In genomic region chr15:99682880-99683279, GRCm38 (mm10) we compare ENCODE assay signal across 14 mouse cellular contexts. TPM values are rescaled to one million over a fixed set of nuclear protein-coding genes. Genes with fewer than 3 reads are reported as not detected.
DNase-seq lines count a peak whose midpoint lies in the region; ATAC-seq and TF ChIP-seq lines count a peak whose summit lies in the region.
"Had no signal": no experiment of that assay in that cellular context is flagged by ENCODE, and none has a peak within 500 bp of the region (broad histone marks: within the 10 kb centered on the region; RNA-seq: fewer than 3 reads in every experiment).

No protein-coding gene starts in this region.

- peak; percentile 39 for TF ChIP-seq CTCF in liver, adult 2 months (IDR thresholded peaks at IDR 0.05; ENCODE audit: low read depth, low read length)
- peak; percentile 6 for TF ChIP-seq CTCF in C2C12 (IDR thresholded peaks at IDR 0.05; ENCODE audit: control insufficient read depth, insufficient read depth, insufficient read length)
- peak; percentile 41; the same call in 1 of the 2 replicates for TF ChIP-seq CTCF in G1E (IDR thresholded peaks at IDR 0.05; ENCODE audit: low read depth, low read length)

- H3K79me3 ChIP-seq in C2C12 (ENCODE audit: low read depth): no peaks in the 10 kb centered on the region

- no peak overlapping the region for H3K27ac ChIP-seq in liver, adult 2 months (replicated peaks; ENCODE audit: insufficient read depth, low read depth, low read length)
- no peak overlapping the region for H3K27ac ChIP-seq in liver, embryonic 12.5 days
- H3K27ac ChIP-seq: forebrain, embryonic 10.5 days had no signal

- H3K27me3 ChIP-seq in liver, adult 2 months (ENCODE audit: control insufficient read depth, insufficient read depth, low read length): no peaks in the 10 kb centered on the region
- peaks cover 55% of the 10 kb centered on the region for H3K27me3 ChIP-seq in liver, embryonic 12.5 days (replicated peaks)
- H3K27me3 ChIP-seq in C2C12 (ENCODE audit: control insufficient read depth, insufficient read depth, insufficient read length) (peaks cover 27% of the 10 kb centered on the region), G1E (ENCODE audit: insufficient read depth, low read length) (peaks cover 46% of the 10 kb centered on the region)

- no peaks in the 10 kb centered on the region for H3K4me1 ChIP-seq in liver, adult 2 months (ENCODE audit: control insufficient read depth, insufficient read depth, low read length)
- H3K4me1 ChIP-seq in liver, embryonic 12.5 days: peaks cover 7% of the 10 kb centered on the region
- H3K4me1 ChIP-seq in G1E (ENCODE audit: insufficient read depth, low read depth, low read length): peaks cover 5% of the 10 kb centered on the region

- ATAC-seq in liver, embryonic 12.5 days: no peak
- no peak for ATAC-seq in G1E (ENCODE audit: extremely low read depth, insufficient number of reproducible peaks, low FRiP score, poor library complexity, severe bottlenecking)
- peak; percentile 63 for ATAC-seq in erythroblast, adult 5-6 weeks (replicated peaks; ENCODE audit: low FRiP score, poor library complexity, severe bottlenecking)
- no peak for ATAC-seq in frontal cortex, adult (ENCODE audit: low TSS enrichment)

- no peak overlapping the region for H3K4me2 ChIP-seq in liver, embryonic 12.5 days

- H3ac ChIP-seq in C2C12 (ENCODE audit: control insufficient read depth, insufficient read length, low read depth): no peak overlapping the region

- no peaks in the 10 kb centered on the region for H3K9me3 ChIP-seq in liver, embryonic 12.5 days (replicated peaks)
- no peaks in the 10 kb centered on the region for H3K9me3 ChIP-seq in G1E (replicated peaks)
- H3K9me3 ChIP-seq: forebrain, embryonic 10.5 days had no signal

- 90% methylated on average over 7 of the region's 7 CpGs for WGBS in liver, adult 2 months
- WGBS in liver, embryonic 12.5 days (ENCODE audit: insufficient replicate concordance): 69% methylated on average over 7 of the region's 7 CpGs

- H3K36me3 ChIP-seq in liver, adult 2 months (ENCODE audit: control insufficient read depth, insufficient read depth, low read length): no peaks in the 10 kb centered on the region
- no peaks in the 10 kb centered on the region for H3K36me3 ChIP-seq in liver, embryonic 12.5 days
- H3K36me3 ChIP-seq in C2C12 (ENCODE audit: control insufficient read depth, insufficient read depth) (no peaks in the 10 kb centered on the region), G1E (replicated peaks) (no peaks in the 10 kb centered on the region)
- H3K36me3 ChIP-seq: forebrain, embryonic 10.5 days had no signal

- H3K9ac ChIP-seq in liver, adult 2 months (ENCODE audit: low read depth, low read length): no peak overlapping the region
- H3K9ac ChIP-seq in liver, embryonic 12.5 days: no peak overlapping the region

- no peak for DNase-seq in liver, adult 2 months (ENCODE audit: extremely low read depth, low read depth, low spot score)
- DNase-seq in G1E (ENCODE audit: low spot score): no peak
- DNase-seq in right cerebral cortex, postnatal 10 days (ENCODE audit: low spot score in 2 of 2): no peak
- no peak for DNase-seq in right cerebral cortex, postnatal 36 days (ENCODE audit: low spot score in 2 of 2)
- DNase-seq: adrenal gland, adult 8-10 months had no signal

- TF ChIP-seq POLR2A in liver, adult 2 months (IDR thresholded peaks at IDR 0.05; ENCODE audit: extremely low read depth, insufficient read depth, low read length): no peak

- no peaks in the 10 kb centered on the region for H3K79me2 ChIP-seq in liver, adult 2 months (ENCODE audit: control insufficient read depth, insufficient read depth, low read length)
- no peaks in the 10 kb centered on the region for H3K79me2 ChIP-seq in C2C12 (ENCODE audit: control insufficient read depth, insufficient read depth)

- H3K4me3 ChIP-seq in liver, adult 2 months (ENCODE audit: insufficient read depth, low read depth, low read length): no peak overlapping the region
- H3K4me3 ChIP-seq in liver, embryonic 12.5 days: no peak overlapping the region
- H3K4me3 ChIP-seq in C2C12 (ENCODE audit: insufficient read depth, poor library complexity, severe bottlenecking) (no peak overlapping the region), G1E (ENCODE audit: low read depth, low read length) (no peak overlapping the region)
- H3K4me3 ChIP-seq: forebrain, embryonic 10.5 days had no signal

TF ChIP-seq in C2C12, 6 proteins besides CTCF, POLR2A, EP300 and RAD21:
- TF ChIP-seq MYOG (IDR thresholded peaks at IDR 0.05; ENCODE audit: control insufficient read depth, extremely low read depth, insufficient read length) (no peak), FOSL1 (IDR thresholded peaks at IDR 0.05; ENCODE audit: insufficient read depth, low read length, poor library complexity, severe bottlenecking) (no peak)

RNA-seq across cellular contexts. Expression of gene Asic1, which starts 12.7 kb away (rescaled TPM):
- not detected in 2 replicates for total RNA-seq in liver, adult 2 months (2014; rRNA removed)
- polyA plus RNA-seq in liver, adult 2 months (2012; rRNA removed): 0.16 TPM in 1 of 2 replicates, not detected in the other
- 1.8 and 2.0 TPM in 2 replicates for polyA plus RNA-seq in liver, embryonic 12.5 days (2016; fragmentation: Nextera tagmentation; extraction: Ambion mirVana)
- polyA plus RNA-seq in C2C12 (2012; fragmentation: generic; extraction: Trizol) (2.2 TPM), G1E (2012) (not detected in 2 replicates)
- total RNA-seq in G1E (2014; fragmentation: Nextera tagmentation) (not detected in 2 replicates), G1E (2017) (0.22 and 0.41 TPM in 2 replicates)
- total RNA-seq in erythroblast, adult 5-6 weeks (2015; ENCODE audit: low replicate concordance): not detected in 2 replicates
- not detected in 2 replicates for total RNA-seq in erythroblast, adult 5-6 weeks (2017; ENCODE audit: low replicate concordance)
- total RNA-seq: common myeloid progenitor, adult 5-6 weeks had no signal

RNA-seq across cellular contexts. Expression of gene Smarcd1, which starts 19.0 kb away (rescaled TPM):
- total RNA-seq in liver, adult 2 months (2014; rRNA removed): 2.0 and 3.1 TPM in 2 replicates
- polyA plus RNA-seq in liver, adult 2 months (2012; rRNA removed): 8.5 and 9.3 TPM in 2 replicates
- 12.2 and 12.6 TPM in 2 replicates for polyA plus RNA-seq in liver, embryonic 12.5 days (2016; fragmentation: Nextera tagmentation; extraction: Ambion mirVana)
- 28.6 TPM for polyA plus RNA-seq in C2C12 (2012; fragmentation: generic; extraction: Trizol)
- 43.3 and 50.9 TPM in 2 replicates for total RNA-seq in G1E (2014; fragmentation: Nextera tagmentation)
- total RNA-seq in G1E (2017): 11.4 and 12.0 TPM in 2 replicates
- 45.3 and 69.1 TPM in 2 replicates for polyA plus RNA-seq in G1E (2012)
- 4.8 and 13.3 TPM in 2 replicates for total RNA-seq in erythroblast, adult 5-6 weeks (2015; ENCODE audit: low replicate concordance)
- 3.9 and 14.8 TPM in 2 replicates for total RNA-seq in erythroblast, adult 5-6 weeks (2017; ENCODE audit: low replicate concordance)

RNA-seq across cellular contexts. Expression of gene Gm17349, which starts 22.4 kb away (rescaled TPM):
- not detected in 2 replicates for total RNA-seq in liver, adult 2 months (2014; rRNA removed)
- 1.4 TPM in 1 of 2 replicates, not detected in the other for polyA plus RNA-seq in liver, adult 2 months (2012; rRNA removed)
- polyA plus RNA-seq in liver, embryonic 12.5 days (2016; fragmentation: Nextera tagmentation; extraction: Ambion mirVana): not detected in 2 replicates
- polyA plus RNA-seq in C2C12 (2012; fragmentation: generic; extraction: Trizol) (not detected), G1E (2012) (2.3 and 4.1 TPM in 2 replicates)
- total RNA-seq in G1E (2014; fragmentation: Nextera tagmentation) (not detected in 2 replicates), G1E (2017) (0.98 TPM in 1 of 2 replicates, not detected in the other)
- total RNA-seq in erythroblast, adult 5-6 weeks (2015; ENCODE audit: low replicate concordance): not detected in 2 replicates
- not detected in 2 replicates for total RNA-seq in erythroblast, adult 5-6 weeks (2017; ENCODE audit: low replicate concordance)
- total RNA-seq: common myeloid progenitor, adult 5-6 weeks had no signal
- polyA plus RNA-seq: forebrain, embryonic 10.5 days; heart, embryonic 14.5 days; kidney, embryonic 14.5 days; lung, embryonic 16.5 days had no signal

RNA-seq across cellular contexts. Expression of gene Racgap1, which starts 31.4 kb away (rescaled TPM):
- total RNA-seq in liver, adult 2 months (2014; rRNA removed): 0.92 and 1.4 TPM in 2 replicates
- 0.32 and 0.56 TPM in 2 replicates for polyA plus RNA-seq in liver, adult 2 months (2012; rRNA removed)
- polyA plus RNA-seq in liver, embryonic 12.5 days (2016; fragmentation: Nextera tagmentation; extraction: Ambion mirVana): 93.4 and 96.3 TPM in 2 replicates
- polyA plus RNA-seq in C2C12 (2012; fragmentation: generic; extraction: Trizol) (175 TPM), G1E (2012) (21.4 and 35.6 TPM in 2 replicates)
- total RNA-seq in G1E (2014; fragmentation: Nextera tagmentation) (132 and 189 TPM in 2 replicates), G1E (2017) (71.7 and 81.3 TPM in 2 replicates)
- 34.9 and 47.3 TPM in 2 replicates for total RNA-seq in erythroblast, adult 5-6 weeks (2015; ENCODE audit: low replicate concordance)
- 39.6 and 46.4 TPM in 2 replicates for total RNA-seq in erythroblast, adult 5-6 weeks (2017; ENCODE audit: low replicate concordance)

RNA-seq across cellular contexts. Expression of gene Gpd1, which starts 34.4 kb away (rescaled TPM):
- 147 and 151 TPM in 2 replicates for total RNA-seq in liver, adult 2 months (2014; rRNA removed)
- 233 and 311 TPM in 2 replicates for polyA plus RNA-seq in liver, adult 2 months (2012; rRNA removed)
- polyA plus RNA-seq in liver, embryonic 12.5 days (2016; fragmentation: Nextera tagmentation; extraction: Ambion mirVana): 7.5 and 8.0 TPM in 2 replicates
- polyA plus RNA-seq in C2C12 (2012; fragmentation: generic; extraction: Trizol) (0.64 TPM), G1E (2012) (not detected in 2 replicates)
- total RNA-seq in G1E (2014; fragmentation: Nextera tagmentation) (not detected in 2 replicates), G1E (2017) (0.06 TPM in 1 of 2 replicates, not detected in the other)
- 0.19 and 0.63 TPM in 2 replicates for total RNA-seq in erythroblast, adult 5-6 weeks (2015; ENCODE audit: low replicate concordance)
- total RNA-seq in erythroblast, adult 5-6 weeks (2017; ENCODE audit: low replicate concordance): 2.1 and 3.6 TPM in 2 replicates
